Mouse (Mus musculus): ENCODE measurements at regions not wholly inside any gene's neighbourhood (a gene's known extent, or its start where the extent isn't known, plus 50 kb on each side); places are given as distances from the start of the nearest gene placed in this dataset.

DNA sequence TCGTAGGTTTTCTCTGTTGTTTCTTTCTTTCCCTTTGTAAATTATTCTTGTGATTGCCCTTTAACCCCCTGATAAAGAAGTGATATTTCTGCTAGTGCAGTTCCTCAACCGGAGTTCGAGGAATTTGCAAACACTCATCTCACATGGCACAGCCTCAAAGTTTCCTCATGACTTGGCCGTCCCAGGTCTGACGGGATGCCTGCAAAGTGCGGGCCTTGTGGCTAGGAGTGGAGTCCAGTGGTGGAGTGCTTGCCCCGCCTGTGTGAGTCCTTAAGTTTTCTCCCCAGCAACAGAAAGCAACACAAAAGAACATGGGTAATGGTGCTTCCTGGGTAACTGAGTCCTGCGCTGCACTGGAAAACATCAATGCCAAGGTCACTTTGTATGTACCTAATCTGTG is 280.6 kb upstream of the Klf4 start:
- H3K9ac ChIP-seq (replicated peaks), result no peak overlapping the region
- ATAC-seq (replicated peaks), result no peak

DNA sequence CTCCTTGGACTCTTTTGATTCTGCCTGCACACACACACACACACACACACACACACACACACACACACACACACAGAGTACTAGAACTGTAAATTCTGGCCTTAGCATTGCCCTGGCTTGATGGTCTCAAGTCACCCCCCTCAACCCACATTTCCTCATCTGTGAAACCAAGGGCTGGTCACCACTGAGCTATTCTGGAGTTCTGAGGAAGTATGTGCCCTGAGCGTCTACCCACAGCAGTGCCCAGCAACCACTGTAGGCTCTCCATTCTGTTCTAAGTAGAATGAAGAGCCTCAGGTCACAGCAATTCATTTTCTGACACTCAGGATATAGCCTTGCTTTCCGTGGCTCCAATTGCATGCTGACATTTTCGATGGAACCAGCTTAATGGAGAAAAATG is 279.4 kb upstream of the Klf4 start:
- no peaks in the 10 kb centered on the region for H3K27me3 ChIP-seq
- ATAC-seq (replicated peaks), result no peak

More for the DNA sequence above, 280.6 kb upstream of the Klf4 start:
- Histone ChIP-seq H3K27me3 (no peaks in the 10 kb centered on the region), H3K4me3 (no peak overlapping the region), H3K9me3 (no peaks in the 10 kb centered on the region), H3K36me3 (no peaks in the 10 kb centered on the region), H3K27ac (replicated peaks) (no peak overlapping the region), H3K4me2 (replicated peaks) (no peak overlapping the region), H3K4me1 (no peaks in the 10 kb centered on the region)
- 92% methylated on average over 8 of the region's 8 CpGs for WGBS

DNA sequence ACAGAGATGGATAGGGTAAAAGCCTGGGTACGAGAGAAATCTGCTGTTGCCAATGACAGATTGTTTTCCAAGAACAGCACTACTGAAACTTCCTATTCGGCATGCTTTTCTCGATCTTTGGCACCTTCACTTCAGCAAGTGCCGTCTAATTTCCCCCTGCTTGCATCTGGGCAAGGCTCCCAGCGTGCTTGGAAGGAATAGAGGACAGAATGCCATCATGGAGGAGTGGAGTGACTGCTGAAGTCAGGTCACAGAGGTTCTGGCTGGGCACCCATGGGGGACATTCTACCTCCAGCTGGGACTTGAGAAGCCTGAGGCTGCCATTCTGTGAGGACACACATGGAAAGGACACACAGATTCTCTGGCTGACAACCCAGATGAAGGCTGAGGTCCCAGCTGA is 276.2 kb upstream of the Klf4 start:
- Histone ChIP-seq H3K4me1 (no peaks in the 10 kb centered on the region), H3K36me3 (no peaks in the 10 kb centered on the region), H3K9ac (replicated peaks) (no peak overlapping the region), H3K4me2 (replicated peaks) (no peak overlapping the region), H3K27ac (replicated peaks) (no peak overlapping the region), H3K27me3 (no peaks in the 10 kb centered on the region), H3K4me3 (no peak overlapping the region), H3K9me3 (no peaks in the 10 kb centered on the region)
- no peak for ATAC-seq (replicated peaks)
- WGBS, result 66% methylated on average over 5 of the region's 5 CpGs

More for the DNA sequence above, 279.4 kb upstream of the Klf4 start:
- Histone ChIP-seq H3K4me1 (no peaks in the 10 kb centered on the region), H3K9ac (replicated peaks) (no peak overlapping the region), H3K27ac (replicated peaks) (no peak overlapping the region), H3K4me3 (no peak overlapping the region), H3K36me3 (no peaks in the 10 kb centered on the region), H3K4me2 (replicated peaks) (no peak overlapping the region), H3K9me3 (no peaks in the 10 kb centered on the region)
- WGBS, result 88% methylated on average over 3 of the region's 3 CpGs

DNA sequence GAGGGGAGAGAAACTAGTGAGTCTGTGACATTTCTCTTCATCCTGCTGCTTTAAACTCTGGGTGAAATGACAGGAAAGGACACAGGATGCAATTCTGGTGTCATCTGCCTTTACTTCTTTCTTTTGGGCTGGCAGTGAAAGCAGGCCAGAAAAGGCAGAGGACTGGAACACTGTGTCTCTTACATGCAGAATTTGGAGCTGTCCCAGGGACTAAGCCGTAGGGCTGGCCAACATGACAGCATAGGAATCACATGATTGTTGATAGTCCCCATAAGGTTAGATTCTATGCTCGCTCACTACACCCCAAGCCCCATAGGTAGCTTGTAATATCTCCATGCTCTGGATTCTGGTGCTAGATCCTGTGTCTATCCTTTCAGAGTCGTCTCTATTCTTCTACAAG is 274.5 kb upstream of the Klf4 start:
- no peak overlapping the region for H3K4me3 ChIP-seq
- H3K27me3 ChIP-seq, result no peaks in the 10 kb centered on the region
- 85% methylated on average over 3 of the region's 3 CpGs for WGBS
- no peak for ATAC-seq (replicated peaks)
- no peaks in the 10 kb centered on the region for H3K4me1 ChIP-seq
- H3K9ac ChIP-seq (replicated peaks), result no peak overlapping the region
- no peaks in the 10 kb centered on the region for H3K36me3 ChIP-seq
- H3K9me3 ChIP-seq, result no peaks in the 10 kb centered on the region
- no peak overlapping the region for H3K27ac ChIP-seq (replicated peaks)
- H3K4me2 ChIP-seq (replicated peaks), result no peak overlapping the region

DNA sequence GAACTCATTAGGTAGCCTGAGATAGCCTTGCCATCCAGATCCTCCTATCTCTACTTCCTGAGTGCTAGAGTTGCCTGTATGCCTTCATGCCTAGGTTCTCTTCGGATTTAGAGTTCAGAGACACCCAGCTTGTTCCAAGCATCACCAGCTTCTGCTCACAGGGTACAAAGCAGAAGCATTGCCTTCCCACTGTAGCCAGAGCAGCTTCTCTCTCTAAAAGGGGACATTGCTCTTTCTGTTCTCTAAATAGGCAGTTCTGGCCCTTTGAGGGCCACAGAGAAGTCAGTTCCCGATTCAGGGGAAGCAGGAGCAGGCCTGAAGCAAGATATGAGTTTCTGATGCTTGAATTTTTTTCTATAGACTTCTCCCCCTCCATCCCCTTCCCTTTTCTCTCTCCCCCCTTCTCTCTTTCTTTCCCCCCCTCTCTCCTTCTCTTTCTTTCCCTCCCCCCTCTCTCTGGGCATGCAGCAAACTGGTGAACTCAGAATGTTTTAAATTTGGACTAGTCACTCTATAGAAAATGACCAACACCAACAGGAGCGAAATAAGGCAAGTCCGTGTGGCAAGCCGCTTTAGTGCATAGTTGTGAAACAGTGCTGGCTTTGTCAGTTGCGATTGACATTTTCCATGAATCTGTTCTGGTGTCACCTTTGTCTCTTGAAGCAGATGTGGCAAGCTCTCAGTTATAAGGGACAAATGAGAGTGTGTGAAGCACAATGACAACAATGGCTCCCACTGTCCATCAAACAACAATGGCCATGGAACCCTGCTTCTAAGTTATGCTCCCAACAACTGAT is 273.2 kb upstream of the Klf4 start:
- no peak overlapping the region for H3K4me3 ChIP-seq
- no peaks in the 10 kb centered on the region for H3K9me3 ChIP-seq
- no peaks in the 10 kb centered on the region for H3K4me1 ChIP-seq
- no peaks in the 10 kb centered on the region for H3K36me3 ChIP-seq
- ATAC-seq (replicated peaks), result no peak
- H3K27me3 ChIP-seq, result no peaks in the 10 kb centered on the region
- H3K27ac ChIP-seq (replicated peaks), result no peak overlapping the region
- 69% methylated on average over 6 of the region's 6 CpGs for WGBS
- H3K9ac ChIP-seq (replicated peaks), result no peak overlapping the region
- no peak overlapping the region for H3K4me2 ChIP-seq (replicated peaks)

DNA sequence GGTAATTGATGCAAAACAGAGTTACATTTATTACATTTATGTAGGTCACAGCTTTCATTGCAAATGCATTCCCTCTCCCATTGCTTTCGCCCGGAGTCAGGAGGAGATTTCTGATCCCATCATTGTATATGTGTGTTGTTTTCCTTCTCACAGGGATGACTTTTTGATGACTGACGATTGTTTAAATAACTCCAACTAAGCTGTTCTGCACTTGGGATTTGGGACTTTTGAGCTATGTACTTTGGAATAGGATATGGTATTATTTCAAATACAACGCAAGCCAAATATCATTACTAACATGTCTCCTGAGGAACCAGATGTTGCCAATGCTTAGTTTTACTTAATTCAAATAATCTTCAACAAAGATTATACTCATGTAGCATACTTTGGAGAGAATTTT is 269.8 kb upstream of the Klf4 start:
- Histone ChIP-seq H3K27me3 (no peaks in the 10 kb centered on the region), H3K4me2 (replicated peaks) (no peak overlapping the region), H3K9me3 (no peaks in the 10 kb centered on the region), H3K4me3 (no peak overlapping the region), H3K36me3 (no peaks in the 10 kb centered on the region), H3K27ac (replicated peaks) (no peak overlapping the region), H3K9ac (replicated peaks) (no peak overlapping the region), H3K4me1 (no peaks in the 10 kb centered on the region)
- 92% methylated on average over 4 of the region's 4 CpGs for WGBS
- ATAC-seq (replicated peaks), result no peak

DNA sequence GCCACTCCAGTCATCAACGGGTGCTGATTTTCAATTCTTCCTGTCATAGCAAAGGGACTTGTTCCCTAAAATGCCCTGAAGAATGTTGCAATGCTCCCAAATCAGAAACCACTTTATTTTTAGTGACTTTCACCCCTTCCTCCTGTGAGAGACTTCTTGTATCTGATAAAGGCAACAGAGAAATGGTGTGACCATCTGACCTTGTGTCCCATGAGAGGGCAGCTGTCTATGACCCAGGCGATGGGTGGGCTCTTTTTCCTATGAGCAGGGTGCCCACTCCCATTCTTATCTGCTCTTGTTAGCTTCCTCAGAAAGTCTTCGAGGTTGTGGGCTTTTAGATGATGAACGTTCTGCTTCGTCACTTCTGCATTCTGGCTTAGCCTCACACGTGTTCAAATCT is 265.8 kb upstream of the Klf4 start:
- H3K36me3 ChIP-seq, result no peaks in the 10 kb centered on the region
- H3K9me3 ChIP-seq, result no peaks in the 10 kb centered on the region
- H3K27me3 ChIP-seq, result no peaks in the 10 kb centered on the region
- H3K9ac ChIP-seq (replicated peaks), result no peak overlapping the region
- no peak for ATAC-seq (replicated peaks)
- H3K4me1 ChIP-seq, result no peaks in the 10 kb centered on the region
- H3K4me2 ChIP-seq (replicated peaks), result no peak overlapping the region
- WGBS, result 88% methylated on average over 6 of the region's 6 CpGs
- no peak overlapping the region for H3K4me3 ChIP-seq
- no peak overlapping the region for H3K27ac ChIP-seq (replicated peaks)

DNA sequence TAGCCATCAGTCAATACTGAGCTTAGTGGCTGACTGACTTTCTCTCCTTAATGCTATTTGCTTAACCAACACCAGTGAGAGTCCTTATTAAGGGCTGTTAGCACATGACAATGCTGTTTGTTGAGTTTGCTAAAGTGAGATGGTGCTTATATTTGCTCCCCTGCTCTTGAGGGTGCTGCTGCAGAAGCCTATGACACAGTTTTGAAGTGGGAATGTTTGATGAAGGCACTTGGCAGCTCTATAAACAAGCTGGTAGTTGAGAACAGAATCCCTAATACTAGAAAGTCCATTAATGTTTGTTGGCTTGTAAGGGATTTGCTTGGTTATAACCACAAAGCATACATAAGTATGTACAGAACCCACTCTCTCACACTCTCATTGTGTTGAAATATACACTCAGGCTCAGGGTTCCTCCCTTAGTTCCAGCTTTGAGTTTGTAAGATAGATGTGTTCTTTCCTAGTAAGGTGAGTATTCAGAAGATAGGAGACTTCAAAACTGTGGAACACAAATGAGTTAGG is 249.1 kb upstream of the Klf4 start:
- no peak for ATAC-seq (replicated peaks)
- Histone ChIP-seq H3K27me3 (no peaks in the 10 kb centered on the region), H3K9me3 (no peaks in the 10 kb centered on the region), H3K27ac (replicated peaks) (no peak overlapping the region), H3K4me2 (replicated peaks) (no peak overlapping the region), H3K4me1 (no peaks in the 10 kb centered on the region), H3K4me3 (no peak overlapping the region), H3K36me3 (no peaks in the 10 kb centered on the region), H3K9ac (replicated peaks) (no peak overlapping the region)

DNA sequence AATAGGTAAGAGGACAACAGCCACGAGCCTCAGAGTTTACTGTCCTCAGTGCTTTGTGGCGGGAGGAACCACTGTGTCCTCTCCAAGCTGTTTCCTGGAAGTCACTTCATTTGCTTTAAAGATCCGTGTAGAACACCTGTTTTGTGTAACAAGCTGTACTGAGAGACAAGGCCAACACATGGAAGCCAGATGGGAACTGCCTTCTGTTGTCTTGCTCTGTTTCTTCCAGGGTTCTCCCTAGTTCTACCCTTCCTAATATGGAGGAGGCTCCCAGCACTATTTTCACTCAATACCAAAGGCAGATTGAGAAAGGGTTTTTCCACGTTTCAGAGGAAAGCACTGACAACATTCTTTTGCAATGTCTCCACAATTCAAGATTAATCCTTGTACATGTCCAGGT is 247.3 kb upstream of the Klf4 start:
- no peak overlapping the region for H3K4me2 ChIP-seq (replicated peaks)
- no peak overlapping the region for H3K9ac ChIP-seq (replicated peaks)
- H3K9me3 ChIP-seq, result no peaks in the 10 kb centered on the region
- WGBS, result 62% methylated on average over 4 of the region's 4 CpGs
- no peaks in the 10 kb centered on the region for H3K36me3 ChIP-seq
- no peak overlapping the region for H3K4me3 ChIP-seq
- no peaks in the 10 kb centered on the region for H3K27me3 ChIP-seq
- ATAC-seq (replicated peaks), result no peak
- no peak overlapping the region for H3K27ac ChIP-seq (replicated peaks)
- no peaks in the 10 kb centered on the region for H3K4me1 ChIP-seq

DNA sequence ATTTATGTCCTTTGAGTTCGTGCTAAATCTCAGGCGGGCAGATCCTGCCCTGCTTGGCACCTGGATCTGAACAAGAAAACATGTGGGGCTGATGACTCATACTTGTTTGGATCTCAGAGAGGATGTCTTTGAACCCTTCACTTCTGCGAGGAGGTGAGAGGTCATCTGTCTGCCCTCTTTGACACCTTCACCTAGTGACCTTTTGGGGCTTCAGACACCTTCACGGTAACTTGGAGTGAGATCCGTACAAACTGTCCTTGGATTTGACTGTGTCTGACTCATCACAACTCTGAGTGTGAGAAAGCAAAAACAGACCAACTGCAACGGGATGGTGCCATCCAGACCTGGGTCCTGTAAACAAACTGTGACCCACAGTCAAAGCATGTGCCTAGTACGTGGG is 243.6 kb upstream of the Klf4 start:
- 87% methylated on average over 7 of the region's 7 CpGs for WGBS
- H3K9me3 ChIP-seq, result no peaks in the 10 kb centered on the region

DNA sequence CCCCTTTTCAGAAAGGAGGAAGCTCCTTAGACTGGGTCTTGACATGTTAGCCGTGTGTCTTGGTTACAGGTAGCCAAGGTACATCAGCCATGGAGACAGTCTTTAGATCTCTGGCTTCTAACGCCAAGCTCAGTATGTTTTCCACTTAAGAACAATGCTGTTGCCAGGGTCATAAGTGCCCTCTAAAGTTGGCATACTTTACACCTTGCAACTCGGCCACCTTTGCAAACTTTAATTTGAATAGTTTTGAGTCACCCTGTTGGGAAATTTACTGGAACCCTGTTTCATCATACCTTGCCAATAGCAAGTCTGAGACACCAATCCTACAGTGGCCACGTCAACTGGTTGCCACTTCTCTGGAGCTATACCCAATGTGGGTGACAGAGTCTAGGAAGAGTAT is 242.3 kb upstream of the Klf4 start:
- Histone ChIP-seq H3K9me3 (no peaks in the 10 kb centered on the region), H3K36me3 (no peaks in the 10 kb centered on the region), H3K27ac (replicated peaks) (no peak overlapping the region), H3K4me3 (no peak overlapping the region), H3K4me1 (no peaks in the 10 kb centered on the region), H3K4me2 (replicated peaks) (no peak overlapping the region), H3K27me3 (no peaks in the 10 kb centered on the region), H3K9ac (replicated peaks) (no peak overlapping the region)
- no peak for ATAC-seq (replicated peaks)
- WGBS, result 87% methylated on average over 4 of the region's 4 CpGs

More for the DNA sequence above, 243.6 kb upstream of the Klf4 start:
- no peak overlapping the region for H3K4me2 ChIP-seq (replicated peaks)
- no peak for ATAC-seq (replicated peaks)
- no peak overlapping the region for H3K4me3 ChIP-seq
- H3K27ac ChIP-seq (replicated peaks), result no peak overlapping the region
- no peaks in the 10 kb centered on the region for H3K36me3 ChIP-seq
- H3K27me3 ChIP-seq, result no peaks in the 10 kb centered on the region
- no peak overlapping the region for H3K9ac ChIP-seq (replicated peaks)
- no peaks in the 10 kb centered on the region for H3K4me1 ChIP-seq

DNA sequence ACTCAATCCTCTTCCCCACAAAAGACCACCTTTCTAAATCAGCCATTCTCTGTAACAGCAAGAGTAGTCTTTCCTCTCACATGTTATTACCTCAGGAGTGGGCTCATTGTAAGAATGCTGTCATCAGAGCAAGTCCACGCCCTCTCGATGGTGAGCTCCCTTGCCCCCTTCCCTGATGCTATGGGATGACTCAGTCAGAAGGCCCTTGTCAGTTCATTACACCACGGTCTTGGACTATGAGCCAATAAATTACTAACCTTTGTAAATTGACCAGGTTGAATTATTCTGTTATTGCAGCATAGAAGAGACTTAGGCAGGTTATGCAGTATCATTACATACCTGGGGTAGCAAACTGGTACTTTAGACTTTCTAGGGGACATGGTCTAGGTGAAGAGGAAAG is 237.4 kb upstream of the Klf4 start:
- Histone ChIP-seq H3K36me3 (no peaks in the 10 kb centered on the region), H3K4me2 (replicated peaks) (no peak overlapping the region), H3K27ac (replicated peaks) (no peak overlapping the region), H3K4me3 (no peak overlapping the region), H3K4me1 (no peaks in the 10 kb centered on the region), H3K9ac (replicated peaks) (no peak overlapping the region), H3K9me3 (no peaks in the 10 kb centered on the region), H3K27me3 (no peaks in the 10 kb centered on the region)
- ATAC-seq (replicated peaks), result no peak
- 97% methylated on average over 3 of the region's 3 CpGs for WGBS

DNA sequence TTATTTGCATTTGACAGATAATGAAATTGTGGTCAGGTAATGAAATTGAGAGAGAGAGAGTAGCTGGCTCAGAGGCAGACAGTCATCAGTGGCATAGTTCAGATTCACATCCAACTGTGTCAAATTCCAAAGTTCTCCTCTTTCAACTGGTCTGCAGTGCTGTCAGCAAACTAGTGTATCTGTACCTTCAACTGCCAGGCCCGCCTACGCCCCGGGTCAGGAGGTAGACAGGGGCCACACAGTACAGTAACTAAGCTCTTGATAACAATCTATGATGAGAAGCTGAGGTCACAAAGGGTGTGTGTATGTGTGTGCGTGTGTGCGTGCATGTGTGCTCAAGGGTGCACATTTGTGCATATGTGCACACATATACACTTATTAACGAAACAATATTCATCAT is 236.1 kb upstream of the Klf4 start:
- Histone ChIP-seq H3K9me3 (no peaks in the 10 kb centered on the region), H3K9ac (replicated peaks) (no peak overlapping the region), H3K4me1 (no peaks in the 10 kb centered on the region), H3K27me3 (no peaks in the 10 kb centered on the region), H3K4me3 (no peak overlapping the region), H3K27ac (replicated peaks) (no peak overlapping the region), H3K4me2 (replicated peaks) (no peak overlapping the region), H3K36me3 (no peaks in the 10 kb centered on the region)
- ATAC-seq (replicated peaks), result no peak
- 96% methylated on average over 6 of the region's 6 CpGs for WGBS
